In genomic region chr19:58850719-58851466, GRCm38 (mm10) we compare ENCODE assay signal across 15 mouse cellular contexts. TPM values are rescaled to one million over a fixed set of nuclear protein-coding genes. Genes with fewer than 3 reads are reported as not detected.
DNase-seq lines count a peak whose midpoint lies in the region; TF ChIP-seq lines count a peak whose summit lies in the region.
"Had no signal": no experiment of that assay in that cellular context is flagged by ENCODE, and none has a peak within 500 bp of the region (broad histone marks: within the 10 kb centered on the region; RNA-seq: fewer than 3 reads in every experiment).

No protein-coding gene starts in this region.

- TF ChIP-seq POLR2A in kidney, adult 2 months (IDR thresholded peaks at IDR 0.05; ENCODE audit: low read depth, low read length) = no peak

- peaks cover 19% of the 10 kb centered on the region for H3K4me1 ChIP-seq in kidney, adult 2 months (ENCODE audit: control insufficient read depth, insufficient read depth, low read length)

- no peak overlapping the region for H3K27ac ChIP-seq in kidney, adult 2 months (ENCODE audit: insufficient read depth, low read depth, low read length)
- H3K27ac ChIP-seq: forebrain, embryonic 10.5 days; heart, embryonic 13.5 days; liver, embryonic 14.5 days had no signal

- no peak overlapping the region for H3K4me3 ChIP-seq in kidney, adult 2 months (ENCODE audit: insufficient read depth, low read depth, low read length)
- H3K4me3 ChIP-seq: forebrain, embryonic 10.5 days; heart, embryonic 13.5 days had no signal

- 48% methylated on average over 7 of the region's 7 CpGs for WGBS in kidney, adult 2 months

- H3K27me3 ChIP-seq in kidney, adult 2 months (replicated peaks; ENCODE audit: control insufficient read depth, insufficient read depth, low read length) = no peaks in the 10 kb centered on the region
- H3K27me3 ChIP-seq: heart, embryonic 13.5 days had no signal

- no peak for TF ChIP-seq CTCF in kidney, adult 2 months (conservative IDR thresholded peaks at IDR 0.05; ENCODE audit: insufficient read depth, insufficient read length, low read depth, low read length)

- no peaks in the 10 kb centered on the region for H3K36me3 ChIP-seq in kidney, adult 2 months (ENCODE audit: control insufficient read depth, insufficient read depth, low read length)
- H3K36me3 ChIP-seq: heart, embryonic 13.5 days had no signal

- DNase-seq in kidney, adult 2 months = peak; percentile 58
- DNase-seq in kidney, postnatal 10 days = no peak
- DNase-seq in CD4-positive, CD25-positive, alpha-beta regulatory T cell, adult 2 months (ENCODE audit: low read depth, low spot score) = peak; percentile 30
- peak; percentile 18 to 33 for DNase-seq in gastrocnemius, adult 8-10 months (ENCODE audit: low spot score in 2 of 2)
- DNase-seq in lung, postnatal 25 days (ENCODE audit: low spot score) = peak; percentile 47
- DNase-seq in neural tube, embryonic 10.5 days (ENCODE audit: extremely low spot score, low spot score) = no peak
- DNase-seq in natural killer cell, adult 2 months (ENCODE audit: low spot score in 2 of 2) = no peak
- DNase-seq in left cerebral cortex, adult 18-20 months (ENCODE audit: low spot score in 2 of 2) = no peak
- DNase-seq: embryo, embryonic 11 days had no signal

RNA-seq across cellular contexts. Expression of gene 1700019N19Rik, which starts 56.6 kb away (rescaled TPM):
- 0.16 TPM in 2 replicates for polyA plus RNA-seq in kidney, adult 2 months (2012; rRNA removed)
- total RNA-seq in gastrocnemius, adult 8-10 months (2022) = not detected
- total RNA-seq in left cerebral cortex, adult 18-20 months (2021) = under 1 TPM in 1 of 2 experiments, not detected in 1; 0.84 TPM
- total RNA-seq: layer of hippocampus, postnatal 25 days had no signal
- polyA plus RNA-seq: forebrain, embryonic 10.5 days; heart, embryonic 13.5 days; liver, embryonic 14.5 days; Patski; thymus, postnatal 0 days had no signal

Comparison
In these comparisons a context has a peak if more than half of its experiments do, and no peak if none do; other contexts are left out.
1. DNase-seq: peak in kidney, adult 2 months (single experiment), CD4-positive, CD25-positive, alpha-beta regulatory T cell, adult 2 months (single experiment), gastrocnemius, adult 8-10 months (2 of 2) and lung, postnatal 25 days (single experiment); none in kidney, postnatal 10 days (single experiment), neural tube, embryonic 10.5 days (single experiment), natural killer cell, adult 2 months (0 of 2) and left cerebral cortex, adult 18-20 months (0 of 2).